ENCODE assay signal across 8 mouse cellular contexts in the genomic region with DNA sequence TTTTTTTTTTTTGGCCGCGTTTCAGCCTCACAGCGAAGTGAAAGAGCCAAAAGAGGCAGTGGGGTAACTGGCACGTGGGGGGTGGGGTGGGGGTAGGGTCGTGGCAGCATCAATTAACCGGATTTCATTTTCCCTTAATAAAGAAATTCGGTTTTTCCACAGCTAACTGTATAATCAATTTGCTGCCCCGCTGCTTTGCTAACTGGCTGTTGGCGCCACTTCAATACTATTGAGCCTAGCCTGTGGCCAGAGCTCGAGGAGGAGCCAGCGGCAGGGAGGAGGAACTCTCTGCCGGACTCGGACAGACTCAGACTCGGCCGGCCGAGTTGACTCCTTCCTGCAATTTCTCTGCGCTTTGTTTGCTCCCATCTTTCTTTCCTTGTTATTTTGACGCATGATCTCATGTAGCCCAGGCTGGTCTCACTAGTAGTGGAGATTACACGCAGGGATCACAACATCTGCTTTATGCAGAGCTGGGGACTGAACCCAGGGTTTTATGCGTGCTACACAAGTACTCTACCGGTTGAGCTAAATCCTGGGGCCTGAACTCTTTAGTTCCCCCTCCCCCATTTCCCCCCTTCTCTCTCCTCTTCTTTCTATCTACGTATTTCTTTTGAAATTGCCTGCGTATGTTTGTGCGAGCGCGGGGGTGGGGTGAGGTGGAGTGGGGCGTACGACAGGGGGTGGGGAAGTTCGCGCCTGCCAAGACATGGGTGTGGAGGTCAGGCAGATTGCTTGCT.
A peak's percentile ranks its signal among the peaks of the same experiment; 100 is the strongest.
DNase-seq lines count a peak whose midpoint lies in the region; ATAC-seq and TF ChIP-seq lines count a peak whose summit lies in the region.

No protein-coding gene starts in this region.

- H3K4me2 ChIP-seq in intestine, postnatal 0 days (replicated peaks; ENCODE audit: low read depth) = peak overlapping the region; percentile 75
- peak overlapping the region; percentile 60 for H3K4me2 ChIP-seq in limb, embryonic 12.5 days
- peak overlapping the region; percentile 47 for H3K4me2 ChIP-seq in midbrain, embryonic 13.5 days (replicated peaks)

- no peak overlapping the region for H3K27ac ChIP-seq in intestine, postnatal 0 days (ENCODE audit: low read depth, low read length)
- H3K27ac ChIP-seq in limb, embryonic 12.5 days = peak overlapping the region; percentile 64
- H3K27ac ChIP-seq in midbrain, embryonic 13.5 days = no peak overlapping the region

- 6% methylated on average over 30 of the region's 30 CpGs for WGBS in intestine, postnatal 0 days
- 8% methylated on average over 28 of the region's 30 CpGs for WGBS in limb, embryonic 12.5 days
- WGBS in midbrain, embryonic 13.5 days = 7% methylated on average over 30 of the region's 30 CpGs

- H3K36me3 ChIP-seq in intestine, postnatal 0 days (ENCODE audit: control insufficient read depth, insufficient read depth) = no peaks in the 10 kb centered on the region
- H3K36me3 ChIP-seq in limb, embryonic 12.5 days = no peaks in the 10 kb centered on the region
- no peaks in the 10 kb centered on the region for H3K36me3 ChIP-seq in midbrain, embryonic 13.5 days

- H3K9ac ChIP-seq in intestine, postnatal 0 days (ENCODE audit: low read depth, low read length) = peak overlapping the region; percentile 44; the same call in 1 of the 2 replicates
- H3K9ac ChIP-seq in limb, embryonic 12.5 days (replicated peaks) = peak overlapping the region; percentile 57
- peak overlapping the region; percentile 52 for H3K9ac ChIP-seq in midbrain, embryonic 13.5 days (replicated peaks)

- peak; percentile 31 to 61 for DNase-seq in urinary bladder, adult 18-20 months (ENCODE audit: low spot score in 2 of 2)
- DNase-seq in urinary bladder, postnatal 10 days (ENCODE audit: low spot score) = no peak
- peak; percentile 73 for DNase-seq in embryo, embryonic 9.5 days (ENCODE audit: extremely low spot score)
- DNase-seq in heart, adult 11 months = peak; percentile 97
- peak; percentile 30 to 48 for DNase-seq in spleen, adult 18-20 months

- H3K4me3 ChIP-seq in intestine, postnatal 0 days (ENCODE audit: low read depth, low read length) = peak overlapping the region; percentile 43
- peak overlapping the region; percentile 41 for H3K4me3 ChIP-seq in limb, embryonic 12.5 days (replicated peaks)
- H3K4me3 ChIP-seq in midbrain, embryonic 13.5 days (replicated peaks) = peak overlapping the region; percentile 41

- no peak for TF ChIP-seq CTCF in intestine, postnatal 0 days (IDR thresholded peaks at IDR 0.05; ENCODE audit: low read depth)

- H3K27me3 ChIP-seq in intestine, postnatal 0 days (replicated peaks; ENCODE audit: control insufficient read depth, insufficient read depth, low read length) = no peaks in the 10 kb centered on the region
- H3K27me3 ChIP-seq in limb, embryonic 12.5 days = no peaks in the 10 kb centered on the region
- 0 out of 2 replicates have a peak, but pooled peaks cover 4% of the 10 kb centered on the region for H3K27me3 ChIP-seq in midbrain, embryonic 13.5 days

- no peaks in the 10 kb centered on the region for H3K9me3 ChIP-seq in intestine, postnatal 0 days (ENCODE audit: control insufficient read depth)
- H3K9me3 ChIP-seq in limb, embryonic 12.5 days = no peaks in the 10 kb centered on the region
- H3K9me3 ChIP-seq in midbrain, embryonic 13.5 days = no peaks in the 10 kb centered on the region

- 0 out of 2 replicates have a peak, but pooled peaks cover 6% of the 10 kb centered on the region for H3K4me1 ChIP-seq in intestine, postnatal 0 days (replicated peaks; ENCODE audit: control insufficient read depth, insufficient read depth, low read length)
- H3K4me1 ChIP-seq in limb, embryonic 12.5 days (replicated peaks) = peaks cover 2% of the 10 kb centered on the region
- H3K4me1 ChIP-seq in midbrain, embryonic 13.5 days (replicated peaks) = peaks cover 7% of the 10 kb centered on the region; the same call in 1 of the 2 replicates

- ATAC-seq in intestine, postnatal 0 days = peak; percentile 59; the same call in 1 of the 2 replicates
- ATAC-seq in limb, embryonic 12.5 days (ENCODE audit: insufficient number of reproducible peaks, insufficient read depth, low FRiP score, low TSS enrichment, low read depth) = peak; percentile 77
- peak; percentile 93 for ATAC-seq in midbrain, embryonic 13.5 days
